8 mouse cellular contexts compared by ENCODE assay signal in the genomic region with DNA sequence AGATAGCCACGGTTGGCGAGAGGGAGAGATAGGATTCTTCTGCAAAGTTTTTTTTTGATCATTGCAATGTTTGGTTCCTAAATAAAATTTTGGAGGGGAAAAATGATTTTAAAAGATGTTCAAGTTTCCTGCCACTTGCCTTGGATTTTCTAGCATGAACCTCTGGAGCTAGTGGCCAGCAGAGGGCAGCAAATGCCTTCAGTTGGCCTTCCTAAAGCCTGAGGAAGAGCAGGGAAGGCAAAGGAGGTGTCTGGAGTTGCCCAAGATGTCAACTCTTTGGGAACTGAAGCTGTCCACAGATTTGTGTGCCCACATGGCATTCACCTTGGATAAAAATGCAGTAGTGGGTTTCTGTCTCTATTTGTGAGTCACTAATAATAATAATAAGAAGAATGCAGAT. TPM values are rescaled to one million over a fixed set of nuclear protein-coding genes. Genes with fewer than 3 reads are reported as not detected.
DNase-seq lines count a peak whose midpoint lies in the region; ATAC-seq and TF ChIP-seq lines count a peak whose summit lies in the region.
"Had no signal": no experiment of that assay in that cellular context is flagged by ENCODE, and none has a peak within 500 bp of the region (broad histone marks: within the 10 kb centered on the region; RNA-seq: fewer than 3 reads in every experiment).

No protein-coding gene starts in this region.

- no peak for DNase-seq in testis, postnatal 14 days (ENCODE audit: low spot score)
- DNase-seq in brain, embryonic 14.5 days (ENCODE audit: low read depth): peak; percentile 91
- peak; percentile 42 to 90 for DNase-seq in frontal cortex, adult 2 months (ENCODE audit: extremely low spot score in 1 of 2, low spot score in 1 of 2)
- peak; percentile 90 for DNase-seq in kidney, postnatal 4 days
- peak; percentile 93 for DNase-seq in lung, embryonic 14.5 days
- peak; percentile 65 for DNase-seq in skeletal muscle tissue, adult 2 months (ENCODE audit: low read depth, low spot score)

- TF ChIP-seq CTCF in testis, adult 2 months (IDR thresholded peaks at IDR 0.05; ENCODE audit: control insufficient read depth, insufficient read depth, insufficient replicate concordance, low read depth, low read length): peak; percentile 71; the same call in 1 of the 2 replicates
- TF ChIP-seq CTCF in brain, embryonic 14.5 days (IDR thresholded peaks at IDR 0.05; ENCODE audit: borderline replicate concordance, extremely low read depth, insufficient read depth, insufficient read length): peak; percentile 91
- TF ChIP-seq CTCF in lung, embryonic 14.5 days (IDR thresholded peaks at IDR 0.05; ENCODE audit: low read depth): peak; percentile 91

- whole genome bisulfite sequencing in lung, embryonic 14.5 days: 12% methylated on average over 2 of the region's 2 CpGs

- H3K4me1 ChIP-seq in testis, adult 2 months (ENCODE audit: control insufficient read depth, insufficient read depth, low read length): no peaks in the 10 kb centered on the region
- H3K4me1 ChIP-seq in lung, embryonic 14.5 days (ENCODE audit: insufficient read depth): no peaks in the 10 kb centered on the region
- H3K4me1 ChIP-seq: limb, embryonic 12.5 days had no signal

- ATAC-seq in lung, embryonic 14.5 days (ENCODE audit: insufficient read depth): no peak

- H3K27me3 ChIP-seq in testis, adult 2 months (ENCODE audit: control insufficient read depth, insufficient read depth, low read length): no peaks in the 10 kb centered on the region
- no peaks in the 10 kb centered on the region for H3K27me3 ChIP-seq in lung, embryonic 14.5 days (ENCODE audit: insufficient read depth, low read length)

- no peaks in the 10 kb centered on the region for H3K9me3 ChIP-seq in lung, embryonic 14.5 days (ENCODE audit: low read depth, low read length)
- H3K9me3 ChIP-seq: limb, embryonic 12.5 days had no signal

- no peak overlapping the region for H3K27ac ChIP-seq in testis, adult 2 months (ENCODE audit: control insufficient read depth, insufficient read depth, low read depth, low read length)
- H3K27ac ChIP-seq in lung, embryonic 14.5 days (ENCODE audit: low read depth): no peak overlapping the region
- H3K27ac ChIP-seq: limb, embryonic 12.5 days had no signal

- no peak overlapping the region for H3K4me2 ChIP-seq in lung, embryonic 14.5 days
- H3K4me2 ChIP-seq: limb, embryonic 12.5 days had no signal

- TF ChIP-seq POLR2A in testis, adult 2 months (IDR thresholded peaks at IDR 0.05; ENCODE audit: control insufficient read depth, low read depth, low read length): no peak
- TF ChIP-seq POLR2A in brain, embryonic 14.5 days (IDR thresholded peaks at IDR 0.05; ENCODE audit: borderline replicate concordance, extremely low read depth, insufficient read depth, insufficient read length, poor library complexity, severe bottlenecking): no peak

- H3K36me3 ChIP-seq in testis, adult 2 months (ENCODE audit: control insufficient read depth, insufficient read depth, low read length): no peaks in the 10 kb centered on the region
- no peaks in the 10 kb centered on the region for H3K36me3 ChIP-seq in lung, embryonic 14.5 days (ENCODE audit: insufficient read depth)
- H3K36me3 ChIP-seq: limb, embryonic 12.5 days had no signal

- no peak overlapping the region for H3K9ac ChIP-seq in lung, embryonic 14.5 days
- H3K9ac ChIP-seq: limb, embryonic 12.5 days had no signal

- H3K4me3 ChIP-seq in testis, adult 2 months (ENCODE audit: control insufficient read depth, low read depth, low read length): no peak overlapping the region
- H3K4me3 ChIP-seq in lung, embryonic 14.5 days (ENCODE audit: low read depth, low read length): no peak overlapping the region
- H3K4me3 ChIP-seq: limb, embryonic 12.5 days had no signal

RNA-seq across cellular contexts. Expression of gene Gm49425, which starts 2.7 kb away (rescaled TPM):
- polyA plus RNA-seq in testis, adult 2 months (2012; rRNA removed): 0.25 TPM in 1 of 2 replicates, not detected in the other
- not detected in 2 replicates for polyA plus RNA-seq in brain, embryonic 14.5 days (2012; rRNA removed)
- not detected in 2 replicates for polyA plus RNA-seq in frontal cortex, adult 2 months (2012; rRNA removed)
- polyA plus RNA-seq in lung, embryonic 14.5 days (2014; fragmentation: Nextera tagmentation; extraction: Ambion mirVana): not detected in 2 replicates
- polyA plus RNA-seq: limb, embryonic 12.5 days had no signal

RNA-seq across cellular contexts. Expression of gene Krt84, which starts 12.8 kb away (rescaled TPM):
- not detected in 2 replicates for polyA plus RNA-seq in testis, adult 2 months (2012; rRNA removed)
- polyA plus RNA-seq in brain, embryonic 14.5 days (2012; rRNA removed): not detected in 2 replicates
- 0.06 TPM in 1 of 2 replicates, not detected in the other for polyA plus RNA-seq in frontal cortex, adult 2 months (2012; rRNA removed)
- not detected in 2 replicates for polyA plus RNA-seq in lung, embryonic 14.5 days (2014; fragmentation: Nextera tagmentation; extraction: Ambion mirVana)
- polyA plus RNA-seq: limb, embryonic 12.5 days had no signal

RNA-seq across cellular contexts. Expression of gene Krt83, which starts 28.5 kb away (rescaled TPM):
- polyA plus RNA-seq in testis, adult 2 months (2012; rRNA removed): 0.07 TPM in 1 of 2 replicates, not detected in the other
- polyA plus RNA-seq in brain, embryonic 14.5 days (2012; rRNA removed): not detected in 2 replicates
- not detected in 2 replicates for polyA plus RNA-seq in frontal cortex, adult 2 months (2012; rRNA removed)
- 0.13 TPM in 1 of 2 replicates, not detected in the other for polyA plus RNA-seq in lung, embryonic 14.5 days (2014; fragmentation: Nextera tagmentation; extraction: Ambion mirVana)
- polyA plus RNA-seq: limb, embryonic 12.5 days had no signal

RNA-seq across cellular contexts. Expression of gene Krt82, which starts 30.7 kb away (rescaled TPM):
- not detected in 2 replicates for polyA plus RNA-seq in testis, adult 2 months (2012; rRNA removed)
- polyA plus RNA-seq in brain, embryonic 14.5 days (2012; rRNA removed): not detected in 2 replicates
- not detected in 2 replicates for polyA plus RNA-seq in frontal cortex, adult 2 months (2012; rRNA removed)
- polyA plus RNA-seq in lung, embryonic 14.5 days (2014; fragmentation: Nextera tagmentation; extraction: Ambion mirVana): not detected in 2 replicates
- polyA plus RNA-seq: limb, embryonic 12.5 days had no signal

RNA-seq across cellular contexts. Expression of gene Krt90, which starts 43.0 kb away (rescaled TPM):
- polyA plus RNA-seq in testis, adult 2 months (2012; rRNA removed): not detected in 2 replicates
- 0.10 and 0.11 TPM in 2 replicates for polyA plus RNA-seq in brain, embryonic 14.5 days (2012; rRNA removed)
- 0.08 and 0.10 TPM in 2 replicates for polyA plus RNA-seq in frontal cortex, adult 2 months (2012; rRNA removed)
- polyA plus RNA-seq in lung, embryonic 14.5 days (2014; fragmentation: Nextera tagmentation; extraction: Ambion mirVana): 0.07 TPM in 1 of 2 replicates, not detected in the other
